Mouse (Mus musculus) layer of hippocampus, adult 2 months (tissue): Measurements from ENCODE around the gene Akap2. TPM values are rescaled to one million over a fixed set of nuclear protein-coding genes. Genes with fewer than 3 reads are reported as not detected.

ENCODE experiments used
- DNase-seq, 2 experiments: peaks; one replicate each; pipeline ENCODE4 v3.0.0; 2022; ENCODE audit warnings: low spot score in 2 of 2
- H3K27ac ChIP-seq: fragments of 200-600 bp; 2 replicates; pipeline ENCODE4 v1.8.1; 2022
- H3K4me3 ChIP-seq: fragments of 200-600 bp; 2 replicates; pipeline ENCODE4 v1.8.1; 2022; ENCODE audit warnings: mild to moderate bottlenecking
- CTCF ChIP-seq: fragments of 200-600 bp; conservative IDR thresholded peaks from 2 replicates; pipeline ENCODE4 v1.8.1; 2022; ENCODE audit warnings: antibody characterized with exemption, mild to moderate bottlenecking, moderate library complexity
- total RNA-seq, 2 experiments: library from RNA; stranded (reverse); gene quantifications; 2 replicates each; pipeline ENCODE4 v1.2.3; 2021

Gene Akap2
- total RNA-seq, 2 experiments from 2014 or later = 46.8 to 52.0 TPM

- DNase-seq = no peak
- no peak overlapping the region for H3K4me3 ChIP-seq
- TF ChIP-seq CTCF = no peak
- no peak overlapping the region for H3K27ac ChIP-seq
Observed at GRCm38 (mm10) chr4:57684676-57685215, 32.7 kb upstream of the Akap2 start.

- DNase-seq = no peak
- TF ChIP-seq CTCF = no peak
- Histone ChIP-seq H3K4me3 (no peak overlapping the region), H3K27ac (no peak overlapping the region)
Observed at GRCm38 (mm10) chr4:57686736-57687135, 30.7 kb upstream of the Akap2 start.

GRCm38 (mm10) chr4:57687583-57687982, 29.9 kb upstream of the Akap2 start:
- Histone ChIP-seq H3K4me3 (no peak overlapping the region), H3K27ac (no peak overlapping the region)
- no peak for TF ChIP-seq CTCF
- no peak for DNase-seq

GRCm38 (mm10) chr4:57688131-57688530, 29.3 kb upstream of the Akap2 start:
- TF ChIP-seq CTCF = no peak
- Histone ChIP-seq H3K4me3 (no peak overlapping the region), H3K27ac (no peak overlapping the region)
- no peak for DNase-seq

GRCm38 (mm10) chr4:57690001-57690400, 27.5 kb upstream of the Akap2 start:
- TF ChIP-seq CTCF = no peak
- H3K4me3 ChIP-seq = no peak overlapping the region
- no peak overlapping the region for H3K27ac ChIP-seq
- no peak for DNase-seq

GRCm38 (mm10) chr4:57690805-57691204, 26.7 kb upstream of the Akap2 start:
- Histone ChIP-seq H3K27ac (no peak overlapping the region), H3K4me3 (no peak overlapping the region)
- no peak for DNase-seq
- no peak for TF ChIP-seq CTCF

- Histone ChIP-seq H3K27ac (no peak overlapping the region), H3K4me3 (no peak overlapping the region)
- no peak for TF ChIP-seq CTCF
- no peak for DNase-seq
Observed at GRCm38 (mm10) chr4:57694356-57695136, 22.9 kb upstream of the Akap2 start.

GRCm38 (mm10) chr4:57696955-57697354, 20.5 kb upstream of the Akap2 start:
- TF ChIP-seq CTCF = no peak
- Histone ChIP-seq H3K27ac (no peak overlapping the region), H3K4me3 (no peak overlapping the region)
- no peak for DNase-seq

- Histone ChIP-seq H3K27ac (peak overlapping the region; percentile 39; the same call in 1 of the 2 replicates), H3K4me3 (no peak overlapping the region)
- DNase-seq = no peak
- TF ChIP-seq CTCF = no peak
Observed at GRCm38 (mm10) chr4:57697918-57698611, 19.4 kb upstream of the Akap2 start.

- no peak for DNase-seq
- no peak for TF ChIP-seq CTCF
- H3K4me3 ChIP-seq = no peak overlapping the region
- no peak overlapping the region for H3K27ac ChIP-seq
Observed at GRCm38 (mm10) chr4:57701576-57701975, 15.9 kb upstream of the Akap2 start.

GRCm38 (mm10) chr4:57703574-57704470, 13.6 kb upstream of the Akap2 start:
- DNase-seq = no peak
- TF ChIP-seq CTCF = no peak
- H3K4me3 ChIP-seq = no peak overlapping the region
- H3K27ac ChIP-seq = no peak overlapping the region

GRCm38 (mm10) chr4:57704575-57704974, 12.9 kb upstream of the Akap2 start:
- H3K4me3 ChIP-seq = no peak overlapping the region
- no peak for TF ChIP-seq CTCF
- DNase-seq = no peak
- H3K27ac ChIP-seq = no peak overlapping the region

- Histone ChIP-seq H3K27ac (no peak overlapping the region), H3K4me3 (no peak overlapping the region)
- TF ChIP-seq CTCF = no peak
- no peak for DNase-seq
Observed at GRCm38 (mm10) chr4:57715849-57716248, 1.6 kb upstream of the Akap2 start.
